Mouse (Mus musculus) left cerebral cortex, postnatal 14 days (tissue): ENCODE measurements around the gene Ccnd3. TPM values are rescaled to one million over a fixed set of nuclear protein-coding genes. Genes with fewer than 3 reads are reported as not detected.
A peak's percentile ranks its signal among the peaks of the same experiment; 100 is the strongest.

Source experiments
- DNase-seq, 2 experiments: peaks; one replicate each; pipeline ENCODE4 v3.0.0; 2021 to 2022; ENCODE audit warnings: low spot score in 2 of 2, mixed read lengths in 1 of 2
- intact Hi-C: fragments of 180-260 bp; cut with DNase I; formaldehyde crosslinking; loops from one replicate; pipeline ENCODE4 v1.15.1; 2025
- total RNA-seq, 2 experiments: library from RNA; stranded (reverse); gene quantifications; 2 replicates each; pipeline ENCODE4 v1.2.3; 2021

The Ccnd3 gene
- total RNA-seq, 2 experiments from 2014 or later = 30.1 to 30.7 TPM

GRCm38 (mm10) chr17:47508012-47508608 lies 3.3 kb downstream of the Ccnd3 start:
- intact Hi-C loops = no loop called here
- DNase-seq = peak; percentile 89 to 96

- intact Hi-C loops = no loop called here
- peak in 1 of 2 experiments; percentile 47 for DNase-seq
These were observed 4.3 kb downstream of the Ccnd3 start for GRCm38 (mm10) chr17:47509031-47509705.

- intact Hi-C loops = loop anchor here (2.0 to 10.0 kb wide), 2 partner anchors 83 to 163 kb away; no protein-coding TSS in a partner anchor
- DNase-seq = peak; percentile 94 to 98
These were observed 6.5 kb downstream of the Ccnd3 start for GRCm38 (mm10) chr17:47511111-47512020.

GRCm38 (mm10) chr17:47512956-47513775 lies 8.3 kb downstream of the Ccnd3 start:
- intact Hi-C loops = loop anchor here (10.0 kb wide), 1 partner anchor 162 kb away; no protein-coding TSS in a partner anchor
- DNase-seq = no peak

- intact Hi-C loops = loop anchor here (10.0 kb wide), 1 partner anchor 159 kb away; no protein-coding TSS in a partner anchor
- DNase-seq = no peak
These were observed 10.5 kb downstream of the Ccnd3 start for GRCm38 (mm10) chr17:47515180-47515844.

GRCm38 (mm10) chr17:47516232-47516631 lies 11.4 kb downstream of the Ccnd3 start:
- no peak for DNase-seq
- intact Hi-C loops = loop anchor here (10.0 kb wide), 1 partner anchor 159 kb away; no protein-coding TSS in a partner anchor

- no peak for DNase-seq
- intact Hi-C loops = loop anchor here (10.0 kb wide), 1 partner anchor 157 kb away; no protein-coding TSS in a partner anchor
These were observed 13.4 kb downstream of the Ccnd3 start for GRCm38 (mm10) chr17:47518205-47518604.

- intact Hi-C loops = no loop called here
These were observed 16.9 kb downstream of the Ccnd3 start for GRCm38 (mm10) chr17:47521551-47522258.

GRCm38 (mm10) chr17:47522536-47522935 lies 17.7 kb downstream of the Ccnd3 start:
- intact Hi-C loops = no loop called here
- no peak for DNase-seq

More at GRCm38 (mm10) chr17:47521551-47522258, 16.9 kb downstream of the Ccnd3 start:
- peak; percentile 56 to 65 for DNase-seq

GRCm38 (mm10) chr17:47523211-47523682 lies 18.4 kb downstream of the Ccnd3 start:
- intact Hi-C loops = no loop called here
- no peak for DNase-seq

GRCm38 (mm10) chr17:47524055-47524454 lies 19.2 kb downstream of the Ccnd3 start:
- DNase-seq = no peak
- intact Hi-C loops = no loop called here

GRCm38 (mm10) chr17:47524991-47525390 lies 20.1 kb downstream of the Ccnd3 start:
- intact Hi-C loops = no loop called here

GRCm38 (mm10) chr17:47526856-47527520 lies 22.1 kb downstream of the Ccnd3 start:
- no peak for DNase-seq
- intact Hi-C loops = no loop called here

More at GRCm38 (mm10) chr17:47524991-47525390, 20.1 kb downstream of the Ccnd3 start:
- DNase-seq = no peak

GRCm38 (mm10) chr17:47527581-47528300 lies 22.9 kb downstream of the Ccnd3 start:
- intact Hi-C loops = no loop called here
- DNase-seq = no peak

- no peak for DNase-seq
- intact Hi-C loops = no loop called here
These were observed 24.1 kb downstream of the Ccnd3 start for GRCm38 (mm10) chr17:47528919-47529318.

GRCm38 (mm10) chr17:47529595-47529994 lies 24.7 kb downstream of the Ccnd3 start:
- intact Hi-C loops = no loop called here
- no peak for DNase-seq
